Mouse (Mus musculus) splenic B cell, adult 2 months (primary cell): Measurements from ENCODE around the gene Prkag1.

Source experiments
- DNase-seq: peaks from one replicate; pipeline ENCODE4 v3.0.0-alpha.2; 2011; ENCODE audit warnings: low read depth, low spot score
- H3K27me3 ChIP-seq: 2 replicates; pipeline ENCODE4 v1.6.1; 2012; ENCODE audit warnings: mild to moderate bottlenecking, low read length, moderate library complexity, mixed read lengths; ENCODE audit not compliant: control insufficient read depth, poor library complexity, insufficient read depth, severe bottlenecking
- H3K36me3 ChIP-seq: 2 replicates; pipeline ENCODE4 v1.6.1; 2012; ENCODE audit warnings: mild to moderate bottlenecking, low read length, moderate library complexity, mixed read lengths; ENCODE audit not compliant: control insufficient read depth, poor library complexity, insufficient read depth, severe bottlenecking

Prkag1 gene

GRCm38 (mm10) chr15:98780075-98780474, 51.2 kb downstream of the Prkag1 start:
- DNase-seq = no peak
- Histone ChIP-seq H3K27me3 (no peaks in the 10 kb centered on the region; the same call in 1 of the 2 replicates), H3K36me3 (no peaks in the 10 kb centered on the region)

GRCm38 (mm10) chr15:98778806-98779205, 52.5 kb downstream of the Prkag1 start:
- Histone ChIP-seq H3K36me3 (no peaks in the 10 kb centered on the region), H3K27me3 (no peaks in the 10 kb centered on the region; the same call in 1 of the 2 replicates)
- DNase-seq = no peak

- peak; percentile 46 for DNase-seq
- no peaks in the 10 kb centered on the region for H3K36me3 ChIP-seq
- no peaks in the 10 kb centered on the region; the same call in 1 of the 2 replicates for H3K27me3 ChIP-seq
Observed at GRCm38 (mm10) chr15:98778191-98778770, 53.0 kb downstream of the Prkag1 start.

GRCm38 (mm10) chr15:98777762-98778161, 53.6 kb downstream of the Prkag1 start, which contains the start of gene Wnt10b:
Gene Wnt10b (minus strand): TSS chr15:98778150.
- Histone ChIP-seq H3K36me3 (no peaks in the 10 kb centered on the region), H3K27me3 (no peaks in the 10 kb centered on the region; the same call in 1 of the 2 replicates)
- no peak for DNase-seq

GRCm38 (mm10) chr15:98777005-98777616, 54.2 kb downstream of the Prkag1 start:
- H3K27me3 ChIP-seq = no peaks in the 10 kb centered on the region; the same call in 1 of the 2 replicates
- no peaks in the 10 kb centered on the region for H3K36me3 ChIP-seq
- DNase-seq = peak; percentile 43

GRCm38 (mm10) chr15:98776280-98777004, 54.9 kb downstream of the Prkag1 start:
- peak; percentile 78 for DNase-seq
- Histone ChIP-seq H3K36me3 (no peaks in the 10 kb centered on the region), H3K27me3 (no peaks in the 10 kb centered on the region; the same call in 1 of the 2 replicates)

- H3K27me3 ChIP-seq = no peaks in the 10 kb centered on the region; the same call in 1 of the 2 replicates
- DNase-seq = no peak
Observed at GRCm38 (mm10) chr15:98775533-98775932, 55.8 kb downstream of the Prkag1 start.

GRCm38 (mm10) chr15:98774096-98774495, 57.2 kb downstream of the Prkag1 start:
- no peak for DNase-seq
- no peaks in the 10 kb centered on the region for H3K36me3 ChIP-seq
- H3K27me3 ChIP-seq = no peaks in the 10 kb centered on the region; the same call in 1 of the 2 replicates

More at GRCm38 (mm10) chr15:98775533-98775932, 55.8 kb downstream of the Prkag1 start:
- H3K36me3 ChIP-seq = no peaks in the 10 kb centered on the region

- no peaks in the 10 kb centered on the region for H3K36me3 ChIP-seq
- no peaks in the 10 kb centered on the region for H3K27me3 ChIP-seq
- peak; percentile 82 for DNase-seq
Observed at GRCm38 (mm10) chr15:98772511-98773211, 58.7 kb downstream of the Prkag1 start.

- no peak for DNase-seq
- Histone ChIP-seq H3K36me3 (no peaks in the 10 kb centered on the region), H3K27me3 (no peaks in the 10 kb centered on the region)
Observed at GRCm38 (mm10) chr15:98771813-98772425, 59.4 kb downstream of the Prkag1 start.

GRCm38 (mm10) chr15:98768259-98768658, 63.1 kb downstream of the Prkag1 start:
- H3K27me3 ChIP-seq = no peaks in the 10 kb centered on the region
- H3K36me3 ChIP-seq = no peaks in the 10 kb centered on the region
- DNase-seq = no peak

GRCm38 (mm10) chr15:98765929-98766328, 65.4 kb downstream of the Prkag1 start:
- Histone ChIP-seq H3K27me3 (no peaks in the 10 kb centered on the region), H3K36me3 (no peaks in the 10 kb centered on the region)
- no peak for DNase-seq
